Mouse (Mus musculus): ENCODE measurements around the gene Gabra5.

The Gabra5 gene

GRCm38 (mm10) chr7:57509681-57510141, at the start of gene Gabra5:
TSS of gene Gabra5 (minus strand) at chr7:57510059.
- no peak for DNase-seq (ENCODE audit: low spot score in 2 of 2)

DNA sequence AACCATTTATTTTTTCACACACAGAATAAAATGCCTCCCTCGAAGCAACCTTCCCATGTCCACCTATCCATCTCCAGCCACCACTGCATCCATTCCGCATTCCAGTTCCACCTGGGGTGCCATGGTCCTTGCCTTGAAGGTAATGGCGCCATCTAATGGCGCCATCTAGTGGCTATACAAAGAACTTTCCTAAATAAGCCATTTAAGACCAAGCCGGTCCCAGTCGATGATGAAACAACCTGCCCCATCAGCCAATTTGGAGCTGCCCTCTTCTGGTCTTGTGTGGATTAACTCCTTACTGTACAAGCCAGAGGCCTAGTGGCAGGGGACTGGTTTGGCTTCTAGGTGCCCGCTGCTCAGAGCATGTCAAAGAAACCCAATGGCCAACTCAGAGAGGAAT, 28.7 kb upstream of the Gabra5 start:
- DNase-seq (ENCODE audit: low spot score in 2 of 2) = no peak

GRCm38 (mm10) chr7:57532676-57533075, 22.8 kb upstream of the Gabra5 start:
- no peak for DNase-seq (ENCODE audit: low spot score in 2 of 2)

DNA sequence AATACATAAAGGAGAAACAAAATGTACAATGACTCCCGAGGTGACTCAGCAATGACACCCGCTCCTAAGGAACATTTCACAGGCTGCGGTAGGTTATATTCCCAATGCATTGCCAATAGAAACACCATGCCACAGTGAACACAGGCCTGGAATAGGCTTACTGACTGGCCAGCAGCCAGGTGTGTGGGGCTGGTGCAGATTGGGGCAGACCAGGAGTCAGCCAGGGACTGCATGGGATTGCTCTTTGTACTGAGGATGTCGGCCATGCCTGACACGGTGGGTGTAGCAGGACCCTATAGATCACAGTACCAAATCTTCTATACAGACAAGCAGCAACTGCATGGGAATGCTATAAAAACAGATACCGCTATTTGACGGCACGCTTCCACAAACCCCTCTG, 20.1 kb upstream of the Gabra5 start:
- no peak for DNase-seq (ENCODE audit: low spot score in 2 of 2)

GRCm38 (mm10) chr7:57529451-57529850, 19.6 kb upstream of the Gabra5 start:
- no peak for DNase-seq (ENCODE audit: low spot score in 2 of 2)

DNA sequence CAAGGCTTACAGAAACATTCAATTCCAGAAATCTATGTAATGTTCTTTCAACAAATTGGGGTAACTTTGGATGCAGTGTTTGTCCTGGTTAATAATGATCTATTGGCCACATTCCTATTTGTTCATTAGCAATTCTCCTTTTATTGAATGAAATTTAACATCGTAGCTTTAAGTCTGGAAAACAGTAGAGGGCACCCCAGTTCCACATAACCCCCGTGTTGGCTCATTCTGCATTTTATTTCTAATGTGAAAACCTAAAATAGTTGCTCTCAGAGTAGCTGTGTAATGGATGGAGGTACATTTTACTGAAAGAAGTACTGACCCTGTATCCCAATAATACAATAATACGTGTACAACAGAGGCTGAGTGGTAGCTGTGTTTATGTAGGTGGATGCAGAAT, 3.1 kb upstream of the Gabra5 start:
- no peak for DNase-seq (ENCODE audit: low spot score in 2 of 2)

GRCm38 (mm10) chr7:57508860-57509632, 813 bp downstream of the Gabra5 start:
- no peak for DNase-seq (ENCODE audit: low spot score in 2 of 2)

DNA sequence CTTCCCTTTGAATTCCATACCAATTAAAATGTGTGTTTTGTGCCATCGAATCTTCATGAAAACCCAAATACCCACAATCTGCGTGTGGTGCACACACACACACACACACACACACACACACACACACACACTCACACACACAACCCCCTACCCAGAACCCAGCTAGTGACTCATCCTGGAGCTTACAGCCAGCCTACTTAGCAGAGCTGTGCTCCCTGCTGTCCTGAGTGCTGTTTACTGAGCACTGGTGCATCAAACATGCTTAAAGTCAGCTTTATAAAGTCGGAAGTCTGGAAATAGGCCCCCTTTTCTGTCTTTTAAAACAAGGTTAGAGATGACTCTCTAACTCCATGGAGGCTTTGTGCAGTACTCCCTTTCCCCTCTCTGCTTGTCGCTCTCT, 7.0 kb downstream of the Gabra5 start:
- DNase-seq (ENCODE audit: low spot score in 2 of 2) = no peak

DNA sequence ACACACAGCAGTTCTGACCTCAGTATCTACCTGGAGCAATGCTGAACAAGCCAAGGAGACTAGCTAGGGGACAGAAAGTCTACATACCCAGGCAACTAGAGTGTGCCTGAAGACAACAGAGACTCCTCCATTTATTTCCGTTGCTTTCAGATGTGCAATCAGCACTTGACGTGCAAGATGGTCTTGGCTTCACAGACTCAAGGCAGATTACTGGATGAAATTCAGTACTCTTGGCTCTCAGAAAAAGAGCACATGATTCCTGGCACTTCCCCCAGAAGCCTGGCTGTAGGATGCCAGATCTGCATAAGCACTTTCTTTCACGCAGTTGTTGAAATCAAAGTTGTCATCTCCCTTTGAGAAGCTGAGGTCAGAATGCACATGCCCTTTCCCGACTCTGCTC, 18.1 kb downstream of the Gabra5 start:
- DNase-seq (ENCODE audit: low spot score in 2 of 2) = no peak

- no peak for DNase-seq (ENCODE audit: low spot score in 2 of 2)
These were observed 23.0 kb downstream of the Gabra5 start for GRCm38 (mm10) chr7:57486907-57487306.

DNA sequence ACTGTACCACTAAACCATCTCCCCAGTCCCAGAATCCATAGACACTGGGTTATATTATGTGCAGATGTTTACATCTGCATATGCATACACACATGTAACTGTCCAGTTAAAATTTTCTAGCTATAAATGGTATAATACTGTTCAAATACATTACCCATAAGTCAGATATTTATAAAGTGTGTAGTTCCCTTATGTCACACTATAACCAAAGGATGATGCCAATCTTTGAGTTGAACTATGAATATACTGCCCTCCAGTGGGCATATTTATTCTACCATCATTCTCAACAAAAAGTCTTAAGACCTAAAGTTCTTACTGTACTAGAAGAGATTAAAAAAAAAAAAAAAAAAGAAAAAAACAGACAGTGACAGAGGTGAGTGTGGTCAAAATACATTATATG, 27.0 kb downstream of the Gabra5 start:
- no peak for DNase-seq (ENCODE audit: low spot score in 2 of 2)

DNA sequence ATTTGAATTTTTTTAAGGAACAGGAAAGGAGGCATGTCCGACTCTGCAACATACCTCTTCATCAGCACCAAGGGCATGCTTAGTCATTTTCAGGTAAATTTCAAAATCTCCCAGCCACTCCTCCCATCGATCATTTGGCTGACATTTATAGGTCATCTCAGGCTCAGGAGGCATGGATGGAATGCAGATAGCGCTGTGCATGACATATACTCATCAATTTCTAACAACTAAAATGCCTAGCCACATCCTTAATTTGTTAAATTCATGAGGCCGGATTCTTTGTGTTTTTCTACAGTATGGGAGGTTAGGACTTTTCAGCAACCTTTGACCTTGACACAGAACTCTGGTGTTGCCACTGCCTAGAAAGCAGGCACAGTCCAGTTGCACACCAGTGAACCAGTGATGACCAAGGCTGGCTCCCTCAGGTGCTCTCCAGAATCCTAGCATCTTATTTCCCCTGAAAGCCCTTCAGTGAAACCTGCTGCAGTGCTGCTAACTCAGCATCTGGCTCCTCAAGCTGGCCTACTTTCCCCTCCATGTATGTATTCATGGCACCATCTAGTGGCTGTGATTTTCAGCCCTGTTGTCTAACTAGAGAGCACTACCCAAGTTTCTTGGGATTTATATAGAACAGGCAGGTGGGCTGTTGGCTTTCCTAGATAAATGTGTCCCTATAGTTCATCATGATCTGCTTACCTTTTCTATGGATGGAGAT, 35.9 kb downstream of the Gabra5 start:
- no peak for DNase-seq (ENCODE audit: low spot score in 2 of 2)

DNA sequence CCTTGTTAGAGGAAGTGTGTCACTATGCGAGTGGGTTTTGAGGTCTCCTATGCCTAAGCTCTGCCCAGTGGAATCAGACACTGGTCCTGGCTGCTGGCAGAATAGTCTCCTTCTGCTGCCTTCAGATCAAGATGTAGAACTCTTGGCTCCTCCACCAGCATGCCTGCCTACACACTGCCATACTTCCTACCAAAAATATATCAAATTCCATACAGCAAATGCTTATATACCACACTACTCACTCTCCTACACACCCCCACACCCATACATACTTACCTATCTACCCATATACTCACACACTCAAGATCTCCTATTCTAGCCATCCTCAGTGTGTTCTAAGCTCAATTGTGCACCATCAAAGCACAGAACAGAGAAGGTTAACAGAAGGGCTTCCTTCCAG, 38.5 kb downstream of the Gabra5 start:
- no peak for DNase-seq (ENCODE audit: low spot score in 2 of 2)

DNA sequence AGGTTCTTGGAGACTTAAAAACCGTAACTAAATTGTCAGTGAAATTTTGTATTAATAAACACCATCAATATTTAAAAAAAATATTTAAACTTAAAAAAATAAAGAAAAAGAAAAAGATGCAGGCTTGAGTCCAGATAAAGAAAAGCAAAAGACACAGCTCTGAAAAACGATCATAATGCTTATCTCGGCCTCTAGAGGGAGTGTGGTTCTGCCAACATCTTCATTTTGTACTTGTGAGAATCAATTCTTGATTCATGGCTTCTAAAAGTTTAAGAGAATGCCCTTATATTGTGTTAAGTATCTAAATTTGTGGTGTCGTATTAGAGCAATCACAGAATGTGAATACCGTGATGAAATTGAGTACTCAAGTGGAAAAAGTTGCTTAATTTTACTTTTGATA, 49.5 kb downstream of the Gabra5 start:
- DNase-seq (ENCODE audit: low spot score in 2 of 2) = no peak

DNA sequence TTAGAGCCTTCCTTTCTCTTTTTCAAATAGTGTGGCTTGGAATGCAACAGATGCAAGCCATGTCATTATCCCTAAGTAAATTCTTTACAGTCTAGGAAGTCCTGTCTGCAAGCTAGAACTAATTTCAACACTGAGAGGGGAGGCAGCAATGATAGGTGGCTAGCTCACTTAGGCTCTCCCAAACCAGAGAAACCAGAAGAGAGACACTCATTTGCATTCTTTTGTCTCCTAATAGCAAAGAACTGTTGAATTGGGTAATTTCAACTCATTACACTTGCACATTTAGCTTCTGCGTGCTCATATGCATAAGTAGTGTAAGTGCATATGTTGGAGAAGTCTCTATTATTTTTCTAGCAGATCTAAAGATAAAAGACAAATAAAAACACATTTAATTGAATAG, 61.6 kb downstream of the Gabra5 start:
- no peak for DNase-seq (ENCODE audit: low spot score in 2 of 2)

- no peak for DNase-seq (ENCODE audit: low spot score in 2 of 2)
These were observed 87.2 kb downstream of the Gabra5 start for GRCm38 (mm10) chr7:57422675-57423074.

DNA sequence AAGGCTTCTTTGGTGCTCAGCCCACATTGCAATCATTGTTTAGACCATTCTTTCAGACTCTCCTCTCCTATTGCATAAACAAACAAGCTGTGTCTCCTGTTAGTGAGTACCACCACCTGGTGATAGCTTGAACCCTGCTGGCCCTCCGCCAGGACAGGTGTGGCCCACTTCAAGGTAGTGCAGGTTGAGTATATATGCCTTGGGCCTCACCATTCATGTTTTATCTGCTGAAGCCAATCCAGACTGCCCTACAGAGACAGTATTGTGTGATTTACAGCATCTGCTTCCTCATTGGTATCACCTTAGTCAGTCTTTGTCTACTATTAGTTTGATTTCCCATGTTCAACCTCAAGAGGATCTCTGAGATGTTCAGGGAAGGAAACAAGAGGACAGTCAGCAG, 88.8 kb downstream of the Gabra5 start:
- DNase-seq (ENCODE audit: low spot score in 2 of 2) = no peak

DNA sequence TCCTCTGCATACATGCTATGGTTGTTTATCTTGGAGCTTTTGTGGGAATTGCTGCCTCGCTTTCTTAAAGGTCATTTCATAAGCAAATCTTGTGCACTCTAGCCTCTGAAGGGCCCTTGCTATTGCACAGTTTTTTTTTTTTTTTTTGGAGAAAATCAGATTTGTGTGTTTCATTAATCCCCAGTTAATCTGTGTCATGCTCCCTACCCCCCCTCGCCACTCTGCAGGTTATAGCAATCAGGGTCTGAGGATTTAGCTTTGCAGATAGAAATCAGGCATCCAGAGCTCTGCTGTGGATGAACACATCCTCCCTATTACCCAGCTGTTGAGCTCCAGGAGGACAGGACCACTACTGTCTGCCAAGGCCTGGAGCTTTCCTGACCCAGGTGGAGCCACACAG, 90.5 kb downstream of the Gabra5 start, which contains the start of gene Gabrb3:
Gene Gabrb3 (plus strand): TSS at position 301 of the 400 bp plus-strand sequence.
- DNase-seq (ENCODE audit: low spot score in 2 of 2) = no peak

- no peak for DNase-seq (ENCODE audit: low spot score in 2 of 2)
These were observed 97.0 kb downstream of the Gabra5 start for GRCm38 (mm10) chr7:57412896-57413295.

- DNase-seq (ENCODE audit: low spot score in 2 of 2) = no peak
These were observed 98.7 kb downstream of the Gabra5 start for GRCm38 (mm10) chr7:57411163-57411562.

GRCm38 (mm10) chr7:57393551-57393950, 116.3 kb downstream of the Gabra5 start:
- DNase-seq (ENCODE audit: low spot score in 2 of 2) = no peak

DNA sequence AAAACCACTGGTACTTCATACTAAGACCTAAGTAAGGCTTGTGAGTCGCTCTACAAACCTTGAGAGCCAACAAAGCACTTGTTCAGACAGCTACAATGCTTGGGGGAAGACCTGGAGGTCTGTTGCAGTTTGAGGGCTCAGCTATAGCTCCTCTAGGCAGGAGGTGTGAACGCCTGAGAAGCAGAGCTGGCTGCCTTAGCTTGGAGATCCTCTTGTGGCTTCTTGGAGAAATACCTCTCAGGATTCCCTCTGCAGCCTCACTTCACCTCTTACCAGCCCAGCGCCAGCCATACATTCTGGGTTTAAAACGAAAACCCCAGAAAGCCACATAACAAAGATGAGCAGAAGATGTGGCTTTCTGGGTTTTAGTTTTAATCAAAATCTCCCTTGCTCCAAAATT, 119.8 kb downstream of the Gabra5 start:
- no peak for DNase-seq (ENCODE audit: low spot score in 2 of 2)

DNA sequence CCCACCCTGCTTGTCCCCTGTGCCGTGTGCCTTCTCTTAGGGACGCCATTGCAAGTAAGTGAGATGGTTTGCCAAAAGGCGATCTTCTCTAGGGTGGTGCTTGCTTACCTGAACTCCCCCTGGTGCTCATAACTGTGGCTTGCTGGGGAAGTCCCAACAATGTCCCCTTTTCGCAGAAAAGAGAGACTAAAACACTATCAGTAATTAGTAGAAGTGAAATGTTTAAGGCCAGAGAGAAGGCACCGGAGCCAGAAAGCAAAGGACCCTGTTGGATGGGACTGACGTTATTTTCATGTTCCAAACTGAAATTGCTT, 122.6 kb downstream of the Gabra5 start:
- no peak for DNase-seq (ENCODE audit: low spot score in 2 of 2)

Data from spleen, postnatal 10 days (tissue).